Comparison of ENCODE assay signal across 16 mouse cellular contexts in genomic region chr16:31992039-31992438, GRCm38 (mm10). TPM values are rescaled to one million over a fixed set of nuclear protein-coding genes. Genes with fewer than 3 reads are reported as not detected.
DNase-seq lines count a peak whose midpoint lies in the region; ATAC-seq and TF ChIP-seq lines count a peak whose summit lies in the region.
"Had no signal": no experiment of that assay in that cellular context is flagged by ENCODE, and none has a peak within 500 bp of the region (broad histone marks: within the 10 kb centered on the region; RNA-seq: fewer than 3 reads in every experiment).

No protein-coding gene starts in this region.

- TF ChIP-seq POLR2A in heart, adult 2 months (IDR thresholded peaks at IDR 0.05; ENCODE audit: insufficient read depth, low read depth, low read length) = no peak
- no peak for TF ChIP-seq POLR2A in MEL (IDR thresholded peaks at IDR 0.05; ENCODE audit: control insufficient read depth in 1 of 2, insufficient read depth in 1 of 2, low read depth in 1 of 2, low read length in 2 of 2, poor library complexity in 1 of 2)

- 71% methylated on average over 1 of the region's 1 CpGs for WGBS in heart, adult 2 months
- 39% methylated on average over 1 of the region's 1 CpGs for WGBS in heart, embryonic 12.5 days
- WGBS in lung, postnatal 0 days = 65% methylated on average over 1 of the region's 1 CpGs
- 72% methylated on average over 1 of the region's 1 CpGs for WGBS in liver, postnatal 0 days (ENCODE audit: insufficient replicate concordance)

- no peak for DNase-seq in heart, adult 2 months
- DNase-seq in lung, postnatal 0 days (ENCODE audit: low spot score) = no peak
- no peak for DNase-seq in lung, postnatal 14 days
- peak; percentile 69 for DNase-seq in MEL (ENCODE audit: low read depth, low spot score)
- DNase-seq in liver, postnatal 0 days = no peak
- DNase-seq in T-cell, adult 2 months (ENCODE audit: low spot score) = no peak
- DNase-seq: cerebellum, adult 8-10 months; gastrocnemius, postnatal 36 days; right cerebral cortex, adult 18-20 months had no signal

- H3K27ac ChIP-seq in heart, adult 2 months = no peak overlapping the region
- H3K27ac ChIP-seq in heart, embryonic 12.5 days (ENCODE audit: poor library complexity, severe bottlenecking) = no peak overlapping the region
- no peak overlapping the region for H3K27ac ChIP-seq in lung, postnatal 0 days (ENCODE audit: low read length)
- no peak overlapping the region for H3K27ac ChIP-seq in MEL (ENCODE audit: control insufficient read depth, low read depth, low read length)
- no peak overlapping the region for H3K27ac ChIP-seq in liver, postnatal 0 days (ENCODE audit: low read depth)
- H3K27ac ChIP-seq: heart, embryonic 15.5 days; limb, embryonic 15.5 days; neural tube, embryonic 15.5 days had no signal

- H3K4me2 ChIP-seq in heart, embryonic 12.5 days = no peak overlapping the region
- no peak overlapping the region for H3K4me2 ChIP-seq in lung, postnatal 0 days (replicated peaks; ENCODE audit: low read depth, low read length)
- H3K4me2 ChIP-seq in liver, postnatal 0 days (ENCODE audit: low read depth, low read length) = no peak overlapping the region
- H3K4me2 ChIP-seq: heart, embryonic 15.5 days; limb, embryonic 15.5 days; neural tube, embryonic 15.5 days had no signal

- no peaks in the 10 kb centered on the region for H3K27me3 ChIP-seq in heart, adult 2 months (ENCODE audit: control insufficient read depth, insufficient read depth, low read length)
- H3K27me3 ChIP-seq in heart, embryonic 12.5 days (replicated peaks) = no peaks in the 10 kb centered on the region
- H3K27me3 ChIP-seq in lung, postnatal 0 days (replicated peaks; ENCODE audit: insufficient read depth, low read length) = no peaks in the 10 kb centered on the region
- H3K27me3 ChIP-seq in MEL (ENCODE audit: control insufficient read depth in 1 of 2, insufficient read depth in 2 of 2, low read length in 2 of 2) = no peaks in the 10 kb centered on the region
- H3K27me3 ChIP-seq in liver, postnatal 0 days (ENCODE audit: insufficient read depth, low read length) = no peaks in the 10 kb centered on the region
- H3K27me3 ChIP-seq: heart, embryonic 15.5 days; limb, embryonic 15.5 days; neural tube, embryonic 15.5 days had no signal

- no peaks in the 10 kb centered on the region for H3K9me3 ChIP-seq in heart, embryonic 12.5 days (replicated peaks)
- no peaks in the 10 kb centered on the region for H3K9me3 ChIP-seq in lung, postnatal 0 days (ENCODE audit: low read length)
- H3K9me3 ChIP-seq in MEL (replicated peaks; ENCODE audit: insufficient read depth, low read length) = no peaks in the 10 kb centered on the region
- H3K9me3 ChIP-seq in liver, postnatal 0 days (ENCODE audit: low read length) = no peaks in the 10 kb centered on the region
- H3K9me3 ChIP-seq: heart, embryonic 15.5 days; limb, embryonic 15.5 days; neural tube, embryonic 15.5 days had no signal

- no peaks in the 10 kb centered on the region; the same call in 1 of the 2 replicates for H3K36me3 ChIP-seq in heart, adult 2 months (ENCODE audit: control insufficient read depth, insufficient read depth, low read length)
- H3K36me3 ChIP-seq in heart, embryonic 12.5 days = peaks cover 63% of the 10 kb centered on the region
- H3K36me3 ChIP-seq in lung, postnatal 0 days (ENCODE audit: insufficient read depth, low read length) = peaks cover 15% of the 10 kb centered on the region; the same call in 1 of the 2 replicates
- H3K36me3 ChIP-seq in MEL (ENCODE audit: control insufficient read depth in 1 of 2, insufficient read depth in 2 of 2, low read length in 2 of 2) = peaks cover 0 to 19% of the 10 kb centered on the region in 2 experiments; a peak in 2 of 4 replicates
- H3K36me3 ChIP-seq in liver, postnatal 0 days (replicated peaks; ENCODE audit: insufficient read depth, low read length) = peaks cover 24% of the 10 kb centered on the region

- TF ChIP-seq EP300 in heart, adult 2 months (IDR thresholded peaks at IDR 0.05; ENCODE audit: insufficient read depth, low read depth, low read length) = no peak
- TF ChIP-seq EP300 in lung, postnatal 0 days (IDR thresholded peaks at IDR 0.05) = no peak
- no peak for TF ChIP-seq EP300 in MEL (IDR thresholded peaks at IDR 0.05; ENCODE audit: low read depth in 1 of 2, low read length in 2 of 2)
- TF ChIP-seq EP300 in liver, postnatal 0 days (IDR thresholded peaks at IDR 0.05; ENCODE audit: low read depth) = no peak

- intact Hi-C loops in heart, adult 2 months (cut with DNase I) = no loop called here

- H3K4me1 ChIP-seq in heart, adult 2 months (ENCODE audit: control insufficient read depth, insufficient read depth, low read length) = no peaks in the 10 kb centered on the region
- no peaks in the 10 kb centered on the region for H3K4me1 ChIP-seq in heart, embryonic 12.5 days (replicated peaks)
- no peaks in the 10 kb centered on the region for H3K4me1 ChIP-seq in lung, postnatal 0 days (ENCODE audit: insufficient read depth, low read depth, low read length)
- H3K4me1 ChIP-seq in MEL (ENCODE audit: control insufficient read depth in 1 of 2, insufficient read depth in 2 of 2, low read length in 2 of 2) = no peaks in the 10 kb centered on the region
- 0 out of 2 replicates have a peak, but pooled peaks cover 6% of the 10 kb centered on the region for H3K4me1 ChIP-seq in liver, postnatal 0 days (ENCODE audit: insufficient read depth)
- H3K4me1 ChIP-seq: heart, embryonic 15.5 days; limb, embryonic 15.5 days; neural tube, embryonic 15.5 days had no signal

- no peak for ATAC-seq in heart, embryonic 12.5 days (ENCODE audit: insufficient number of reproducible peaks, low FRiP score)
- ATAC-seq in lung, postnatal 0 days = no peak
- ATAC-seq in liver, postnatal 0 days = no peak
- ATAC-seq in megakaryocyte, adult 5-6 weeks (ENCODE audit: poor library complexity, severe bottlenecking) = no peak
- ATAC-seq: intestine, embryonic 16.5 days had no signal

- no peak overlapping the region for H3K4me3 ChIP-seq in heart, adult 2 months
- H3K4me3 ChIP-seq in heart, embryonic 12.5 days = no peak overlapping the region
- no peak overlapping the region for H3K4me3 ChIP-seq in lung, postnatal 0 days (ENCODE audit: low read depth, low read length)
- no peak overlapping the region for H3K4me3 ChIP-seq in MEL (ENCODE audit: control insufficient read depth in 1 of 2, insufficient read depth in 1 of 2, low read depth in 2 of 2, low read length in 2 of 2)
- H3K4me3 ChIP-seq in liver, postnatal 0 days (ENCODE audit: low read depth, low read length) = no peak overlapping the region
- H3K4me3 ChIP-seq: heart, embryonic 15.5 days; limb, embryonic 15.5 days; neural tube, embryonic 15.5 days had no signal

- peak; percentile 53 for TF ChIP-seq RAD21 in MEL (IDR thresholded peaks at IDR 0.05; ENCODE audit: low read depth, low read length)

- H3K9ac ChIP-seq in heart, adult 2 months (ENCODE audit: low read depth, low read length) = no peak overlapping the region
- H3K9ac ChIP-seq in heart, embryonic 12.5 days = no peak overlapping the region
- H3K9ac ChIP-seq in lung, postnatal 0 days (replicated peaks; ENCODE audit: low read depth) = no peak overlapping the region
- no peak overlapping the region for H3K9ac ChIP-seq in MEL (ENCODE audit: control insufficient read depth, low read depth, low read length, poor library complexity, severe bottlenecking)
- H3K9ac ChIP-seq in liver, postnatal 0 days (replicated peaks) = no peak overlapping the region
- H3K9ac ChIP-seq: heart, embryonic 15.5 days; limb, embryonic 15.5 days; neural tube, embryonic 15.5 days had no signal

- TF ChIP-seq CTCF in heart, adult 2 months (IDR thresholded peaks at IDR 0.05) = peak; percentile 40
- TF ChIP-seq CTCF in lung, postnatal 0 days (IDR thresholded peaks at IDR 0.05) = peak; percentile 34
- TF ChIP-seq CTCF in MEL (IDR thresholded peaks at IDR 0.05 in 2 of 3, conservative IDR thresholded peaks at IDR 0.05 in 1 of 3; ENCODE audit: control insufficient read depth in 1 of 3, insufficient read depth in 1 of 3, low read depth in 2 of 3, low read length in 3 of 3, poor library complexity in 1 of 3, severe bottlenecking in 1 of 3) = peak; percentile 49 to 67 (median 57)
- peak; percentile 41 for TF ChIP-seq CTCF in liver, postnatal 0 days (IDR thresholded peaks at IDR 0.05; ENCODE audit: low read depth)

- H3K79me2 ChIP-seq in heart, adult 2 months (replicated peaks; ENCODE audit: control insufficient read depth, insufficient read depth, low read length) = peaks cover 2% of the 10 kb centered on the region; the same call in 1 of the 2 replicates
- peaks cover 8% of the 10 kb centered on the region; the same call in 1 of the 2 replicates for H3K79me2 ChIP-seq in MEL (ENCODE audit: control insufficient read depth, insufficient read depth, low read length, poor library complexity)

RNA-seq across cellular contexts. Expression of gene Senp5, which starts 11.0 kb away (rescaled TPM):
- total RNA-seq in heart, adult 2 months (2021) = 10 to 100 TPM; 10.5 to 12.8 TPM
- 3.5 and 6.8 TPM in 2 replicates for polyA plus RNA-seq in heart, adult 2 months (2012; rRNA removed)
- 17.1 and 17.9 TPM in 2 replicates for polyA plus RNA-seq in heart, embryonic 12.5 days (2016; fragmentation: Nextera tagmentation; extraction: Ambion mirVana)
- polyA plus RNA-seq in lung, postnatal 0 days (2015; fragmentation: Nextera tagmentation; extraction: Ambion mirVana) = 5.5 and 6.0 TPM in 2 replicates
- total RNA-seq in MEL (2012; rRNA removed) = 9.2 and 10.3 TPM in 2 replicates
- polyA plus RNA-seq in MEL (2012; ENCODE audit: insufficient read depth in 1 of 2, insufficient read length in 2 of 2, low read depth in 1 of 2, low replicate concordance in 2 of 2, missing spikeins in 1 of 2) = 10 to 100 TPM in 1 of 2 experiments, not detected in 1; 12.5 TPM
- 3.7 and 3.8 TPM in 2 replicates for polyA plus RNA-seq in liver, postnatal 0 days (2015; fragmentation: Nextera tagmentation; extraction: Ambion mirVana)
- total RNA-seq in megakaryocyte, adult 5-6 weeks (2015) = 15.2 and 17.3 TPM in 2 replicates
- 11.9 and 15.9 TPM in 2 replicates for total RNA-seq in megakaryocyte, adult 5-6 weeks (2017)

RNA-seq across cellular contexts. Expression of gene Ncbp2, which starts 43.7 kb away (rescaled TPM):
- 10 to 100 TPM; 24.3 to 25.9 TPM for total RNA-seq in heart, adult 2 months (2021)
- 7.9 and 17.5 TPM in 2 replicates for polyA plus RNA-seq in heart, adult 2 months (2012; rRNA removed)
- polyA plus RNA-seq in heart, embryonic 12.5 days (2016; fragmentation: Nextera tagmentation; extraction: Ambion mirVana) = 79.4 and 85.0 TPM in 2 replicates
- polyA plus RNA-seq in lung, postnatal 0 days (2015; fragmentation: Nextera tagmentation; extraction: Ambion mirVana) = 38.6 and 48.5 TPM in 2 replicates
- total RNA-seq in MEL (2012; rRNA removed) = 79.6 and 100 TPM in 2 replicates
- polyA plus RNA-seq in MEL (2012; ENCODE audit: insufficient read depth in 1 of 2, insufficient read length in 2 of 2, low read depth in 1 of 2, low replicate concordance in 2 of 2, missing spikeins in 1 of 2) = 100 to 1,000 TPM in 1 of 2 experiments, not detected in 1; 222 TPM
- polyA plus RNA-seq in liver, postnatal 0 days (2015; fragmentation: Nextera tagmentation; extraction: Ambion mirVana) = 20.4 and 21.4 TPM in 2 replicates
- 18.1 and 20.2 TPM in 2 replicates for total RNA-seq in megakaryocyte, adult 5-6 weeks (2015)
- total RNA-seq in megakaryocyte, adult 5-6 weeks (2017) = 20.0 and 30.1 TPM in 2 replicates

RNA-seq across cellular contexts. Expression of gene 0610012G03Rik, which starts 43.7 kb away (rescaled TPM):
- 10 to 100 TPM; 69.9 to 75.4 TPM for total RNA-seq in heart, adult 2 months (2021)
- 86.3 and 88.9 TPM in 2 replicates for polyA plus RNA-seq in heart, adult 2 months (2012; rRNA removed)
- 90.3 and 91.4 TPM in 2 replicates for polyA plus RNA-seq in heart, embryonic 12.5 days (2016; fragmentation: Nextera tagmentation; extraction: Ambion mirVana)
- 79.7 and 82.8 TPM in 2 replicates for polyA plus RNA-seq in lung, postnatal 0 days (2015; fragmentation: Nextera tagmentation; extraction: Ambion mirVana)
- total RNA-seq in MEL (2012; rRNA removed) = 41.9 and 44.4 TPM in 2 replicates
- polyA plus RNA-seq in MEL (2012; ENCODE audit: insufficient read depth in 1 of 2, insufficient read length in 2 of 2, low read depth in 1 of 2, low replicate concordance in 2 of 2, missing spikeins in 1 of 2) = 10 to 100 TPM in 1 of 2 experiments, not detected in 1; 56.2 TPM
- 58.1 and 58.4 TPM in 2 replicates for polyA plus RNA-seq in liver, postnatal 0 days (2015; fragmentation: Nextera tagmentation; extraction: Ambion mirVana)
- total RNA-seq in megakaryocyte, adult 5-6 weeks (2015) = 23.1 and 23.8 TPM in 2 replicates
- 8.7 and 11.1 TPM in 2 replicates for total RNA-seq in megakaryocyte, adult 5-6 weeks (2017)

RNA-seq across cellular contexts. Expression of gene Pigz, which starts 58.4 kb away (rescaled TPM):
- total RNA-seq in heart, adult 2 months (2021) = 1 to 10 TPM; 1.7 to 2.3 TPM
- polyA plus RNA-seq in heart, adult 2 months (2012; rRNA removed) = 2.4 and 2.9 TPM in 2 replicates
- 0.32 and 0.52 TPM in 2 replicates for polyA plus RNA-seq in heart, embryonic 12.5 days (2016; fragmentation: Nextera tagmentation; extraction: Ambion mirVana)
- polyA plus RNA-seq in lung, postnatal 0 days (2015; fragmentation: Nextera tagmentation; extraction: Ambion mirVana) = 0.30 and 0.63 TPM in 2 replicates
- 0.23 and 0.26 TPM in 2 replicates for total RNA-seq in MEL (2012; rRNA removed)
- polyA plus RNA-seq in MEL (2012; ENCODE audit: insufficient read depth in 1 of 2, insufficient read length in 2 of 2, low read depth in 1 of 2, low replicate concordance in 2 of 2, missing spikeins in 1 of 2) = under 1 TPM in 1 of 2 experiments, not detected in 1; 0.28 TPM
- 0.18 and 0.47 TPM in 2 replicates for polyA plus RNA-seq in liver, postnatal 0 days (2015; fragmentation: Nextera tagmentation; extraction: Ambion mirVana)
- not detected in 2 replicates for total RNA-seq in megakaryocyte, adult 5-6 weeks (2015)
- 0.41 TPM in 1 of 2 replicates, not detected in the other for total RNA-seq in megakaryocyte, adult 5-6 weeks (2017)
- total RNA-seq: monocyte, adult 5-6 weeks had no signal
